Mouse (Mus musculus) kidney, postnatal 0 days (tissue): ENCODE measurements at regions not wholly inside any gene's neighbourhood (a gene's known extent, or its start where the extent isn't known, plus 50 kb on each side); places are given as distances from the start of the nearest gene placed in this dataset.

ENCODE experiments used
- ATAC-seq: fragments of 200-750 bp; cut with Nextera tagmentation; replicated peaks from 2 replicates; pipeline ENCODE4 v1.8.0; 2017; ENCODE audit warnings: low read depth, moderate number of reproducible peaks, moderate TSS enrichment, moderate library complexity; ENCODE audit not compliant: low FRiP score
- DNase-seq: peaks from one replicate; pipeline ENCODE4 v3.0.0-alpha.2; 2016; ENCODE audit warnings: low spot score
- H3K27ac ChIP-seq: fragments of 300-500 bp; sonication (generic); 2 replicates; pipeline ENCODE4 v1.5.1; 2014; ENCODE audit warnings: mild to moderate bottlenecking
- H3K27me3 ChIP-seq: fragments of 300-500 bp; sonication (generic); 2 replicates; pipeline ENCODE4 v1.6.1; 2014; ENCODE audit warnings: low read length, mixed read lengths; ENCODE audit not compliant: insufficient read depth
- H3K36me3 ChIP-seq: fragments of 300-500 bp; sonication (generic); 2 replicates; pipeline ENCODE4 v1.6.1; 2014; ENCODE audit warnings: low read length, mixed read lengths; ENCODE audit not compliant: insufficient read depth
- H3K4me1 ChIP-seq: fragments of 300-500 bp; sonication (generic); replicated peaks from 2 replicates; pipeline ENCODE4 v1.6.1; 2014; ENCODE audit warnings: antibody characterized with exemption, low read length, mixed read lengths; ENCODE audit not compliant: insufficient read depth
- H3K4me2 ChIP-seq: fragments of 300-500 bp; sonication (generic); 2 replicates; pipeline ENCODE4 v1.6.1; 2014; ENCODE audit warnings: mild to moderate bottlenecking, low read length, moderate library complexity, mixed read lengths
- H3K4me3 ChIP-seq: fragments of 300-500 bp; sonication (generic); replicated peaks from 2 replicates; pipeline ENCODE4 v1.5.1; 2014; ENCODE audit warnings: low read depth, low read length
- H3K9ac ChIP-seq: fragments of 300-500 bp; sonication (generic); 2 replicates; pipeline ENCODE4 v1.6.1; 2014; ENCODE audit warnings: low read depth, low read length
- H3K9me3 ChIP-seq: fragments of 300-500 bp; sonication (generic); replicated peaks from 2 replicates; pipeline ENCODE4 v1.6.1; 2016; ENCODE audit warnings: low read length, inconsistent platforms, mixed read lengths
- CTCF ChIP-seq: IDR thresholded peaks from 2 replicates; pipeline ENCODE4 v1.5.1; 2016; ENCODE audit warnings: antibody characterized with exemption, low read depth, mild to moderate bottlenecking, moderate library complexity
- WGBS: fragments of 180-500 bp; shearing (Covaris S2); extraction: QIAGEN DNeasy Blood & Tissue Kit; methylation state at CpG from one replicate; pipeline ENCODE4 v1.1.7; 2014; 5-methylcytosine and 5-hydroxymethylcytosine counted together

DNA sequence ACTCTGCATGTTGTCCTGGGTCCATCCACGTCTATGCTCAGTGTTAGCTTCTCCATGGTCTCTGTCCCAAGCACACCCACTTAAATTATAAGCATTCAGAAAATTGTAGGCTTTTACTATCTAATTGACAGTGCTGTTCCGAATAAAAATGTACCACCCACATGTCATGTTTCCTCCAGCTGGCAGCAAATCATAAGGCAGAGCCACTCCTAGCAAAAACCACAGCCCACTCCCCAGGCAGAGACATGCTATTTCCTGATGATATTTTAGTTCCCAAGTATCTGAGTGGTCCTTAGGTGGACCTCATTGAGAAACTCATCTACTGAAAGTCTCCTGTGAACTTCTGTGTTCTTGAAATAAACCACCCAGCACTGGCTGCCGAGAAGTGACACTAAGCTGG, 117.1 kb downstream of the Spata18 start:
- Histone ChIP-seq H3K27ac (no peak overlapping the region), H3K9me3 (peaks cover 4% of the 10 kb centered on the region; the same call in 1 of the 2 replicates), H3K9ac (no peak overlapping the region), H3K27me3 (no peaks in the 10 kb centered on the region), H3K36me3 (no peaks in the 10 kb centered on the region), H3K4me1 (no peaks in the 10 kb centered on the region), H3K4me2 (no peak overlapping the region), H3K4me3 (no peak overlapping the region)
- TF ChIP-seq CTCF = no peak
- no peak for DNase-seq
- 62% methylated on average over 3 of the region's 3 CpGs for WGBS
- no peak for ATAC-seq

DNA sequence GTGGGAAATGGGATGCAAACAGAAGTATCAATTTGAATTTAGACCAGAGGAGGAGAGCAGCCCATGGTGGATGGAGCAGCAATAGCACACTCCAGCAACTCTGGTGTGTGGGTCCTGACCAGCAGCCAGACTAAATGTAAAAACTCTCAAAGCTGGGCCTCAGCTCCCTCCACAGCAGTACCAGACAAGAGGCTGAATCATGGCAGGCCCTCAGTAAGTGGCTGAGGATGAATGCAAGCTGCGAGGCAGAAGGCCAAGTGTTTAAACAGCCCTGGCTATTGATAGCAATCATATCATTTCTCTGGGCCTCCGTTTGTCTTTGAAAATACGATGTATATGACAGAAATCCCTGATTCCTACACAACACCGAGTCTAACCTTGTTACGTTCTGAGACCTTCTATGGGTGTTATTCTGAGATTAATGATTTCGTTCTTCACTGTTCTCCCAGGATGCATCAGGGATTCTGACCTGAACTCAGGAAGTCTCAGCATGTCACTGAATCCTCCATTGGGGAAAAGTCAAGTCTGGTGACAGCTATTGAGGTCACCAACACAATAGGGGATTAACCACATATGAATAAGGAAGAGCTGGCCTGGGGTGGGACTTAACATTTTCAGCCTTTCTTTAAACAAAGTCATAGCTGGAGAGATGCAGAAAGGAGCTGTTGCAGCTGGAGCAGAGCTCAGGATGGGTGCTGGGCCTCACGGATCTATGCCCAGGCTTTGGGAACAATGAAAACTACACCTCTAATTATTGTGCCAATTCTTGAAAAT, 124.8 kb downstream of the Spata18 start:
- Histone ChIP-seq H3K4me3 (no peak overlapping the region), H3K9ac (no peak overlapping the region), H3K36me3 (no peaks in the 10 kb centered on the region), H3K9me3 (peaks cover 4% of the 10 kb centered on the region; the same call in 1 of the 2 replicates), H3K27me3 (no peaks in the 10 kb centered on the region), H3K27ac (no peak overlapping the region), H3K4me1 (no peaks in the 10 kb centered on the region), H3K4me2 (no peak overlapping the region)
- no peak for TF ChIP-seq CTCF
- DNase-seq (no peak), ATAC-seq (no peak)
- WGBS = 72% methylated on average over 7 of the region's 7 CpGs

DNA sequence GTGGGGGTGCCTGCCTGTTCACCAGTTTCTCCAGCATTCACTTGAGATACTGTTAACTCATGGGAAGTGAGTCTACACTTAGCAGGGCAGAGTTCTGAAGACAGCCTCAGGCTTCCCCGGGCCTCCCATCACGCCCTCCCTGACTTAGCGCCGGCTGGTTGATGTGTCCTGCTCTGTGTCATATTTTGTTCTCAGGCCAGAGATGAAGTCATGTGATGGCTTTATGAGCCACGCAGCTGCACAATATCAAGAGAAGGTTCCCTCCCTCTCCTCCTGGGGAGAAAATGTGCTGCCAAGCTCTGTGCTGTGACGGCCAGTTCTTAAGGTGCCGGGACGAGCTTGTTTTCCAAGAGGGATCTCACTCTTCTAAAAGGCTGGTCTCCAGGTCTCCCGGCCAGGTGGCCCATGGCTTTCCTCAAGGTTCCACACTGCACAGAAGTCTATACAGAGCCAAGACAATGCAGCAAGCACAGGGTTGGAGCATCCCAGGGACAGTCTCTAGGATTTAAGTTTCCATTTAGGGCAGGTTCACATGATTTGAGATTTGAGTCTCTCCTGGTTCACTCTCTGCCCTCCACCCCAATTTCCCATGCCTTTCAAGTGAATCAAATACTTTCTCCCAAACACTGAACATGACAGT, 126.2 kb downstream of the Spata18 start:
- no peaks in the 10 kb centered on the region for H3K36me3 ChIP-seq
- 49% methylated on average over 9 of the region's 9 CpGs for WGBS
- ATAC-seq (peak; percentile 72; the same call in 1 of the 2 replicates), DNase-seq (peak; percentile 88)
- H3K4me2 ChIP-seq = no peak overlapping the region
- H3K4me3 ChIP-seq = no peak overlapping the region
- H3K27me3 ChIP-seq = no peaks in the 10 kb centered on the region
- H3K9ac ChIP-seq = no peak overlapping the region
- TF ChIP-seq CTCF = no peak
- H3K27ac ChIP-seq = no peak overlapping the region
- H3K4me1 ChIP-seq = 0 out of 2 replicates have a peak, but pooled peaks cover 2% of the 10 kb centered on the region
- H3K9me3 ChIP-seq = peaks cover 4% of the 10 kb centered on the region; the same call in 1 of the 2 replicates

DNA sequence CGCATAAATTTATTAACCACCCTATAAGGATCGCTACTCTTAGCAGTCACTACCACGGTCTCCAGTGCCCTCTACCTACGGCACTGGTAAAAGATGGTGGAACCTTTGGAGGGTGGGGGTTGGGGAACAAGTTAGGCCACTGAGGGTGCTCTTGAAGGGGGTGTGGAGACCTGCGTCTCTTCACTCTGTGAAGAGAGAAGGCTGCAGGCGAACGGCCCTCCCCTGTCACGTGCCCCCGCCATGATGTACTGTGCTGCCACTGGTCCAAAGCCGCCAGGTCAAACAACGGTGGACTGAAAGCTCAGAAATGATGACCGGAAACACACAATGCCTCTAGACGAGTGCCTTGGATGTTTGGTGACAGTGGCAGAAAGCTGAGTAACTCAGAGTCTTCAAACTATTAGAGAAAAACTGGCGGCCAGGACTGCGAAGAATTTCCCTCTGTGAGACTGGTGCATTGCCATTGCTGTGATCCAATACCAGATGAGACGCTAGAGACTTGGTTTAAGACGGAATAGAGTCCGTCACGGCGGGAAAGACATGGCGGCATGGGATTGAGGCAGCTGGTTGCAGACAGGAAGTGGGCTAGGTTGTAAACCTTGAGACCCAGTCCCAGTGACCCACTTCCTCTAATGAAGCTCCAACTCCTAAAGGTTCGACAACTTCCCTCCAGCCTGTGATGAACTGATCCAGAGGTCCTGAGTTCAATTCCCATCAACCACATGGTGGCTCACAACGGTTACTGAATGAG, 130.2 kb downstream of the Spata18 start:
- DNase-seq = no peak
- WGBS = 88% methylated on average over 23 of the region's 23 CpGs
- no peak for TF ChIP-seq CTCF
- Histone ChIP-seq H3K9ac (no peak overlapping the region), H3K4me1 (peaks cover 8% of the 10 kb centered on the region; the same call in 1 of the 2 replicates), H3K4me2 (no peak overlapping the region), H3K4me3 (no peak overlapping the region), H3K27me3 (no peaks in the 10 kb centered on the region), H3K9me3 (no peaks in the 10 kb centered on the region), H3K36me3 (no peaks in the 10 kb centered on the region), H3K27ac (no peak overlapping the region)
- ATAC-seq = no peak

DNA sequence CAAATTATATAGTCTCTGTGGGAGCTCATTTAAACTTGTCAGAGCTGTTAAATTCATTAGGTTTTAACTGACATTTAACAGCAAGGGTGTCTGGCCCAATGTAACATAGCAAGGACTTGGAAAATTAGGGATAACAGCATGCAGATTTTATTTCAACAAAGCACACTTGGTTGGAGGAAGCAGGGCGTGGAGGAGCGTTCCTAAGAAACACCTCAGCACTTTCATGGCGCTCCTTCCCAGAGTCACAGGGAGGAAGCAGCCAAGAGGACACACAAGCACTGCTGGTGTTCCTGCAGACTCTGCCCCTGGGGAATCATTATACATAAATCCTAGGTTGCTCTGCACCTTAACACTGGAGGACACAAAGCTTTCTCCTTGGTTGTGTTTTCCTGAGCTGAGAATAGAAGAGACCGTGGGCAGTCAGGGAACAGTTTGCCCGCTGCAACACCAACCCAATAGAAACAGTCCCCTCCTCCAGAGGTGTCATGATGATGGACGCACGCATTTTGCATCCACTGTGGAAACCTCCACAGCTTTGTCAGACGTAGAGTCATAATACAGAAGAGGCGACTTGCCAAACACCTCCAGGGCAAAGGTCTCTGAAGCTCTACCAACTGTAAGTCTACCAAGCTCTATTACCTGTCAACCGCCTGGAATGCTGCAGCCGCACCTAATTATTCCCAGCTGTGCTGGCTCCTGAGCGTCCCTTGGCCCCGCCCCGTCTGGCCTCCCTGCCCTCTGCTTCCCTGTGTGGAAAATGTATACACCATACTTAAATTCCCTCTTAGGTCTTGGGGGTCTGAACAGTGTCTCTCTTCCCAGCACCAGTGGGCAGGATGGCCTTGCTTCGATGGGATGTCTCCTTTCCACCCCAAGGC, 131.3 kb downstream of the Spata18 start:
- ATAC-seq = no peak
- H3K36me3 ChIP-seq = no peaks in the 10 kb centered on the region
- no peak overlapping the region for H3K9ac ChIP-seq
- H3K27me3 ChIP-seq = no peaks in the 10 kb centered on the region
- no peak overlapping the region for H3K27ac ChIP-seq
- TF ChIP-seq CTCF = no peak
- H3K9me3 ChIP-seq = no peaks in the 10 kb centered on the region
- DNase-seq = peak; percentile 43
- peak overlapping the region; percentile 21; the same call in 1 of the 2 replicates for H3K4me2 ChIP-seq
- peaks cover 8% of the 10 kb centered on the region; the same call in 1 of the 2 replicates for H3K4me1 ChIP-seq
- H3K4me3 ChIP-seq = no peak overlapping the region
- WGBS = 26% methylated on average over 15 of the region's 15 CpGs
